9 mouse cellular contexts compared by ENCODE assay signal in the genomic region with DNA sequence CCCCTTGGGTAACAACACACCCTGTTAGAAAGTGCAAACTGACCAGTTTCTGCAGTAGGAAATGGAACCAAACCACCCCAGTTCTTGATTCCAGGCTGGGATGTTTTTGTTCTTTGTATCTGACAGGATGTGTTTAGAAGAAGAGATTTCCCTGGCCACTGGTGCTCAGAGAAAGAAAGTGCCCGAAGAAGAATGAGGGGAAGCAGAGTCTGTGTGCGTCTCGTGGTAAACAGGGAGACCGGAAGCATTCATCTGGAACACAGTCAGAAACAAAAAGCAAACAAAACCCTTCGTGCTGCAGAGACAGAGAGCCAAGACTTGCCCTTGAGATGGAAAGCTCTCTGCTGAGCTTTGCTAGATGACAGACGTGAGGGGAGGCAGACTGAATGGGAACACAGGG. TPM values are rescaled to one million over a fixed set of nuclear protein-coding genes. Genes with fewer than 3 reads are reported as not detected.
DNase-seq lines count a peak whose midpoint lies in the region; ATAC-seq lines count a peak whose summit lies in the region.
"Had no signal": no experiment of that assay in that cellular context is flagged by ENCODE, and none has a peak within 500 bp of the region (broad histone marks: within the 10 kb centered on the region; RNA-seq: fewer than 3 reads in every experiment).

No protein-coding gene starts in this region.

- no peak for ATAC-seq in hindbrain, embryonic 15.5 days (ENCODE audit: low FRiP score, low read depth)
- no peak for ATAC-seq in hindbrain, embryonic 11.5 days (ENCODE audit: low FRiP score)
- ATAC-seq in liver, embryonic 16.5 days (ENCODE audit: low read depth) = peak; percentile 50; the same call in 1 of the 2 replicates
- no peak for ATAC-seq in megakaryocyte-erythroid progenitor cell, adult 5-6 weeks (replicated peaks; ENCODE audit: low FRiP score, low TSS enrichment, poor library complexity, severe bottlenecking)

- H3K4me2 ChIP-seq in hindbrain, embryonic 15.5 days = no peak overlapping the region
- no peak overlapping the region for H3K4me2 ChIP-seq in hindbrain, embryonic 11.5 days (replicated peaks; ENCODE audit: low read depth, low read length)
- H3K4me2 ChIP-seq in liver, embryonic 16.5 days (ENCODE audit: low read depth, low read length) = no peak overlapping the region

- no peaks in the 10 kb centered on the region for H3K27me3 ChIP-seq in hindbrain, embryonic 15.5 days
- no peaks in the 10 kb centered on the region for H3K27me3 ChIP-seq in hindbrain, embryonic 11.5 days (ENCODE audit: control insufficient read depth, insufficient read depth, low read length)
- H3K27me3 ChIP-seq in liver, embryonic 16.5 days (ENCODE audit: control insufficient read depth, insufficient read depth, low read depth, low read length) = no peaks in the 10 kb centered on the region

- H3K27ac ChIP-seq in hindbrain, embryonic 15.5 days (replicated peaks) = peak overlapping the region; percentile 74
- no peak overlapping the region for H3K27ac ChIP-seq in hindbrain, embryonic 11.5 days (ENCODE audit: low read depth, low read length)
- H3K27ac ChIP-seq in brown adipose tissue, adult 24 weeks (replicated peaks; ENCODE audit: low read depth, low read length) = peak overlapping the region; percentile 96
- H3K27ac ChIP-seq in liver, embryonic 16.5 days (ENCODE audit: low read length) = peak overlapping the region; percentile 44

- WGBS in hindbrain, embryonic 15.5 days = 17% methylated on average over 6 of the region's 6 CpGs
- WGBS in hindbrain, embryonic 11.5 days = 38% methylated on average over 6 of the region's 6 CpGs
- WGBS in liver, embryonic 16.5 days (ENCODE audit: insufficient replicate concordance) = 7% methylated on average over 6 of the region's 6 CpGs

- H3K4me1 ChIP-seq in hindbrain, embryonic 15.5 days (replicated peaks) = 0 out of 2 replicates have a peak, but pooled peaks cover 3% of the 10 kb centered on the region
- H3K4me1 ChIP-seq in hindbrain, embryonic 11.5 days (replicated peaks; ENCODE audit: control insufficient read depth, insufficient read depth, low read length) = no peaks in the 10 kb centered on the region
- peaks cover 40% of the 10 kb centered on the region for H3K4me1 ChIP-seq in brown adipose tissue, adult 24 weeks (ENCODE audit: control insufficient read depth, insufficient read depth, insufficient read length, low read length)
- no peaks in the 10 kb centered on the region for H3K4me1 ChIP-seq in liver, embryonic 16.5 days (ENCODE audit: control insufficient read depth, low read depth, low read length)

- no peak for DNase-seq in hindbrain, embryonic 11.5 days (ENCODE audit: low spot score)
- peak; percentile 45 to 52 for DNase-seq in heart, postnatal 36 days
- DNase-seq in frontal cortex, postnatal 25 days (ENCODE audit: low spot score in 2 of 2) = no peak
- no peak for DNase-seq in right cerebral cortex, postnatal 25 days

- H3K36me3 ChIP-seq in hindbrain, embryonic 15.5 days = no peaks in the 10 kb centered on the region
- no peaks in the 10 kb centered on the region for H3K36me3 ChIP-seq in hindbrain, embryonic 11.5 days (ENCODE audit: control insufficient read depth, insufficient read depth, low read length)
- H3K36me3 ChIP-seq in liver, embryonic 16.5 days (ENCODE audit: control insufficient read depth, insufficient read depth) = no peaks in the 10 kb centered on the region

- H3K4me3 ChIP-seq in hindbrain, embryonic 15.5 days = no peak overlapping the region
- H3K4me3 ChIP-seq in hindbrain, embryonic 11.5 days (ENCODE audit: low read depth, low read length) = no peak overlapping the region
- no peak overlapping the region for H3K4me3 ChIP-seq in brown adipose tissue, adult 24 weeks (ENCODE audit: insufficient read depth, low read depth, low read length)
- no peak overlapping the region for H3K4me3 ChIP-seq in liver, embryonic 16.5 days (ENCODE audit: low read depth, low read length)
- H3K4me3 ChIP-seq: erythroblast, embryonic 14.5 days had no signal

- H3K9ac ChIP-seq in hindbrain, embryonic 15.5 days = no peak overlapping the region
- H3K9ac ChIP-seq in hindbrain, embryonic 11.5 days (ENCODE audit: low read depth, low read length) = no peak overlapping the region
- H3K9ac ChIP-seq in liver, embryonic 16.5 days (ENCODE audit: low read depth, low read length) = no peak overlapping the region

- H3K9me3 ChIP-seq in hindbrain, embryonic 15.5 days = no peaks in the 10 kb centered on the region
- H3K9me3 ChIP-seq in hindbrain, embryonic 11.5 days (ENCODE audit: control insufficient read depth, low read length) = no peaks in the 10 kb centered on the region
- H3K9me3 ChIP-seq in liver, embryonic 16.5 days (replicated peaks; ENCODE audit: control insufficient read depth, low read length) = no peaks in the 10 kb centered on the region

- intact Hi-C loops in heart, postnatal 36 days (cut with DNase I) = loop anchor here (2.0 kb wide), 1 partner anchor 34 kb away; no protein-coding TSS in a partner anchor

RNA-seq across cellular contexts. Expression of gene Snrk, which starts 32.0 kb away (rescaled TPM):
- 71.9 and 80.2 TPM in 2 replicates for polyA plus RNA-seq in hindbrain, embryonic 15.5 days (2015; fragmentation: Nextera tagmentation; extraction: Ambion mirVana)
- polyA plus RNA-seq in hindbrain, embryonic 11.5 days (2014; fragmentation: Nextera tagmentation; extraction: Ambion mirVana) = 22.0 and 24.3 TPM in 2 replicates
- 78.1 and 111 TPM in 2 replicates for polyA plus RNA-seq in brown adipose tissue, adult 24 weeks (2012; ENCODE audit: insufficient read depth, insufficient read length, missing spikeins)
- total RNA-seq in heart, postnatal 36 days (2021) = 100 to 1,000 TPM; 130 to 150 TPM
- polyA plus RNA-seq in liver, embryonic 16.5 days (2015; fragmentation: Nextera tagmentation; extraction: Ambion mirVana) = 17.9 and 20.1 TPM in 2 replicates
- 8.5 and 16.9 TPM in 2 replicates for total RNA-seq in megakaryocyte-erythroid progenitor cell, adult 5-6 weeks (2014; fragmentation: Nextera tagmentation)
- total RNA-seq in megakaryocyte-erythroid progenitor cell, adult 5-6 weeks (2017) = 15.9 and 26.7 TPM in 2 replicates

Comparison
In these comparisons a context has a peak if more than half of its experiments do, and no peak if none do; other contexts are left out.
1. DNase-seq: peak in heart, postnatal 36 days (2 of 2); none in hindbrain, embryonic 11.5 days (single experiment), frontal cortex, postnatal 25 days (0 of 2) and right cerebral cortex, postnatal 25 days (single experiment).